Mouse (Mus musculus): Measurements from ENCODE around the gene Dph6. TPM values are rescaled to one million over a fixed set of nuclear protein-coding genes. Genes with fewer than 3 reads are reported as not detected.

The Dph6 gene
- polyA plus RNA-seq (2012; rRNA removed), result 15.0 and 16.7 TPM in 2 replicates

GRCm38 (mm10) chr2:114654365-114655239 lies at the start of gene Dph6:
Dph6 (minus strand) TSS chr2:114654964.
- DNase-seq (ENCODE audit: low read depth), result peak; percentile 95
- peak; percentile 86 for TF ChIP-seq POLR2A (IDR thresholded peaks at IDR 0.05; ENCODE audit: borderline replicate concordance, extremely low read depth, insufficient read depth, insufficient read length, poor library complexity, severe bottlenecking)
- no peak for TF ChIP-seq CTCF (IDR thresholded peaks at IDR 0.05; ENCODE audit: borderline replicate concordance, extremely low read depth, insufficient read depth, insufficient read length)

DNA sequence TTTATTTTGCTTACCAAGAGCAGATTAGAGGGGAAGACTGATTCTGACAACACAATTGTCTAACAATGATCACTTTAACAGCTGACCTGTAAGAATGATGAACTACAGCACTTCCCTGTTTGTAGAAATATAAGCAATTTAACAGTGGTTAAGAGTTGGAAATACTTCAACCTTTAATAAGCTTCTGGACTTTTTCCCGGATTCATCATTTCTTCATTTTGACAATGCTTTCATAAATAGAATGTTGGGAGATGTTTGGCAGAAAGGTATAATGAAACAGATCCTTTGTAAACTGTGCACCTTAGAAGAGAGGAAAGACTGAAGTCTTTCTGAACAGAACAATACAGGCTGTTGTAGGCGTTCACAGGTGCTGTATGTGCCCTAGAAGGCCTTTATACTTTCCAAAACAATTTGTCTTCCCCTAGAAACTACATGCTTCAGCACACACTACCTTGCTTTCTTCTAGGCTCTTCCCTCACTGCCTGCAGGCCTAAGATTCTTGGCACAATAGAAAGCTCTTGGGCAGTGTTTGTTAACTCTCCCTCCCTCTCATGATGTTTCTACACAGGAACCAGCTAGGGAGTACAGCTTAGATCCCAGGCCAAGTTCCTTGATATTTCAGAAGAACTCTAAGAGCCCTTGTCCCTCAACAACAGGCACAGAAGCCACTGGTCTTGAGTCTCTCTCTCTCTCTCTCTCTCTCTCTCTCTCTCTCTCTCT lies 46.4 kb upstream of the Dph6 start:
- TF ChIP-seq CTCF (IDR thresholded peaks at IDR 0.05; ENCODE audit: borderline replicate concordance, extremely low read depth, insufficient read depth, insufficient read length) (no peak), POLR2A (IDR thresholded peaks at IDR 0.05; ENCODE audit: borderline replicate concordance, extremely low read depth, insufficient read depth, insufficient read length, poor library complexity, severe bottlenecking) (no peak)
- no peak for DNase-seq (ENCODE audit: low read depth)

DNA sequence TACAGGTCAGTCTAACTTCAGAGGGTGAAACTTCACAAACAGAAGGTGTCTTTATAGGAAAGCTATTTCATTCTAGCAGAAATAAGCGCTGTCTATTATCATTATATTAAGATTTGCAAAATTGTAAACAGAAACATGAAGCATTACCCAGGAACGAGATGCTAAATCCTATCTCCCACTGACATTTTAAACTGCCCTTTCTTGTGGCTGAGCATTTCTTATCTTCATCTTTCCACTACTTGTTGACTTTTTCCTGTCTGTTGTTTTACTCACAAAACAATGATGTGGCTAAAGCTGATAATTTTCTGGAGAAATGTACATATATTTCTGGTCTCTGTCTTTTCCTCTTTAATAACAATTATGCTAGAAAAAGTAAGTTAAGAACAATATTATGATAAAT lies 36.8 kb upstream of the Dph6 start:
- TF ChIP-seq CTCF (IDR thresholded peaks at IDR 0.05; ENCODE audit: borderline replicate concordance, extremely low read depth, insufficient read depth, insufficient read length) (no peak), POLR2A (IDR thresholded peaks at IDR 0.05; ENCODE audit: borderline replicate concordance, extremely low read depth, insufficient read depth, insufficient read length, poor library complexity, severe bottlenecking) (no peak)
- DNase-seq (ENCODE audit: low read depth), result no peak

DNA sequence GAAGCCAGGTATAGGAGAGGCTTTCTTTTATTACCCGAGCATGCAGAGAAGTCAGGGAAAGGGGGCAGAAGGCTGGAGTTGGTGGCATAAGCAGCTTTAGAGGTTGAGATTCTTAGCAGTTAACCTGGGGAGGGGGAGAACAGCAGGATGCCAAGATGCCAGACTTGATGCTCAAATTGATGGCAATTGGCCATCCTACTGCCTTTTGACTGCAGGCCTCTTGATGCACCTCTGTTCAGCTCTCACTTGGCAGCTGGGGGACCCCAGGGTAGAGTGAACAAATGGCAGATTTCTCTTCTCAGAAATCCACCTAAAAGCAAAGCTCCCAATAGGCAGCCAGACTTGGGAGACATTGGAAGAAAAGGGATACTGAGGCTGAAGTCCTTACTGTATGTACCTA lies 32.7 kb upstream of the Dph6 start:
- DNase-seq (ENCODE audit: low read depth), result peak; percentile 78
- no peak for TF ChIP-seq POLR2A (IDR thresholded peaks at IDR 0.05; ENCODE audit: borderline replicate concordance, extremely low read depth, insufficient read depth, insufficient read length, poor library complexity, severe bottlenecking)
- TF ChIP-seq CTCF (IDR thresholded peaks at IDR 0.05; ENCODE audit: borderline replicate concordance, extremely low read depth, insufficient read depth, insufficient read length), result no peak

DNA sequence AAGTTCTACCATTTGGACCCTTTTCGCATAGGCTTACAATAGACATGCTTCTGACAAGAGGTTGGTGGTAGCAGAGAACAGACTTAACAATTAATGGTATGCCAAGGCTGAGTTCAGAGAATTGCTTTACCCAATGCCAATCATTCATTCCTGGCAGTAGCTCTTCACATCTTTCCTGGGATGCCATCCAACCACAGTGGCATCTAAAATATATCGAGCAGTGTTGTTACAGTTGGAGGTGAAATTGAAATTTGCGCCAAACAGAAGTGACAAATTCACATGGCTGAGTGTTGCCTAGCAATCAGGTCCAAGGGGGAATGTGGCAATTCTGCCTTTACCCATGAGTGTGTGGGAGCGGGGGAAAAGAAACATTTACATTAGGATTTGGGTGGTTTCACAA lies 32.3 kb upstream of the Dph6 start:
- peak; percentile 94 for DNase-seq (ENCODE audit: low read depth)
- TF ChIP-seq CTCF (IDR thresholded peaks at IDR 0.05; ENCODE audit: borderline replicate concordance, extremely low read depth, insufficient read depth, insufficient read length), result no peak
- no peak for TF ChIP-seq POLR2A (IDR thresholded peaks at IDR 0.05; ENCODE audit: borderline replicate concordance, extremely low read depth, insufficient read depth, insufficient read length, poor library complexity, severe bottlenecking)

DNA sequence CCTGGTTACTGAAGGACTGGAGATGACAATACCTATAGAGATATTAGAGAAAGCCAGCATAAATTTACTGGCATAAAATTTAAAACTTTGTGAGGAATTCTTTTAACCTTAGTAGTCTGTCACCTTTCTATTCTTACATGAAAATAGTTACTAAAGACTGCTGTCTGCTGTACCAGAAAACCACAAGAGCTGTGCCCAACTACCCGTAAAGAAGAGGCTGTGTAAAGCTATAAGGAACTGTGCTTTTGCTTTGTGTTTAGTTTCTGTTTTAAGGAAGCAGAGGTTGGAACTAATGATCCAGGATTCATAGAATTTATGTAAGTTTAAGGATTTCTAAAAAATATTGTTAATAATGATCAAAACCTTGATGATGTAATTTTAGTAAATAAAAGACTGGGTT lies 19.1 kb upstream of the Dph6 start:
- DNase-seq (ENCODE audit: low read depth), result no peak
- TF ChIP-seq POLR2A (IDR thresholded peaks at IDR 0.05; ENCODE audit: borderline replicate concordance, extremely low read depth, insufficient read depth, insufficient read length, poor library complexity, severe bottlenecking) (no peak), CTCF (IDR thresholded peaks at IDR 0.05; ENCODE audit: borderline replicate concordance, extremely low read depth, insufficient read depth, insufficient read length) (no peak)

- no peak for DNase-seq (ENCODE audit: low read depth)
- TF ChIP-seq POLR2A (IDR thresholded peaks at IDR 0.05; ENCODE audit: borderline replicate concordance, extremely low read depth, insufficient read depth, insufficient read length, poor library complexity, severe bottlenecking) (no peak), CTCF (IDR thresholded peaks at IDR 0.05; ENCODE audit: borderline replicate concordance, extremely low read depth, insufficient read depth, insufficient read length) (no peak)
Measured at GRCm38 (mm10) chr2:114670983-114671382, 16.2 kb upstream of the Dph6 start.

DNA sequence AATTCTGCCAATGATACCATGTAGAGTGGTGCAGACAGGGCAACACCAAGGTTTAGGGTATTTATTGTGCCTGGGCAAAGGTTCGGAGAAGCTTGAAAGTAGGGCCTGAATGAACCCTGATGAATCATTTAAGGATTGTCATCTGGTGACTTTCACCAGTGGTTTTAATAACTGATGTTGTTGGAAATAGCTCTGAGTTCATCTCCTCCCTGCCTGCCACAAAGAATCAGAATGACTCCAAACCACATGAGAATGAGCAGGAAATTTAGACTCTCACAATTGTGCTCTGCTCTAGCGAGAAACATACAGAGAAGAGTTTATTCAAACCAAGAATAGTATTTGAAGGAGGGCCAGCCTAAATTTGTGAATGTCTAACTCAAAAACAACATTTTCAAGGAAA lies 4.2 kb upstream of the Dph6 start:
- DNase-seq (ENCODE audit: low read depth), result no peak
- TF ChIP-seq CTCF (IDR thresholded peaks at IDR 0.05; ENCODE audit: borderline replicate concordance, extremely low read depth, insufficient read depth, insufficient read length) (no peak), POLR2A (IDR thresholded peaks at IDR 0.05; ENCODE audit: borderline replicate concordance, extremely low read depth, insufficient read depth, insufficient read length, poor library complexity, severe bottlenecking) (no peak)

DNA sequence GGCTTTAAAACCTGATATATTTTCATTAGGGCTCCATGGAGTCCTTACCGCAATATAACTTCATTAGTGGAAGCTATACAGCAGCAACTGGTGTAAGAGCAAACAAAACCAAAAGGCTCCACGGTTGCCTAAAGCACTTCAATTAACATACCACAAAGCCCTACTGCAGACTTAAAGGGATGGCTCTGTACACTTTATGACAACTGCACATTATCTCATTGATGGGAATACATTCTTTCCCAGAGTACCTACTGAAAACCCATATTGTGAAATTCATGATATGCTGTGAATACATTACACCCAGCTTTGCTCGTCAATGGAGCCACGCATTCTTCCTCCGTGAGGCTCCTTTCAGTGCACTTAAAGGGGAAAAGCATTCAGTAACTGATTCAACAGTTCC lies 8.5 kb downstream of the Dph6 start:
- peak; percentile 64 for DNase-seq (ENCODE audit: low read depth)
- TF ChIP-seq POLR2A (IDR thresholded peaks at IDR 0.05; ENCODE audit: borderline replicate concordance, extremely low read depth, insufficient read depth, insufficient read length, poor library complexity, severe bottlenecking) (no peak), CTCF (IDR thresholded peaks at IDR 0.05; ENCODE audit: borderline replicate concordance, extremely low read depth, insufficient read depth, insufficient read length) (no peak)

- no peak for TF ChIP-seq CTCF (IDR thresholded peaks at IDR 0.05; ENCODE audit: borderline replicate concordance, extremely low read depth, insufficient read depth, insufficient read length)
- no peak for TF ChIP-seq POLR2A (IDR thresholded peaks at IDR 0.05; ENCODE audit: borderline replicate concordance, extremely low read depth, insufficient read depth, insufficient read length, poor library complexity, severe bottlenecking)
- no peak for DNase-seq (ENCODE audit: low read depth)
Measured at GRCm38 (mm10) chr2:114643832-114644231, 10.9 kb downstream of the Dph6 start.

GRCm38 (mm10) chr2:114624683-114625082 lies 30.1 kb downstream of the Dph6 start:
- TF ChIP-seq POLR2A (IDR thresholded peaks at IDR 0.05; ENCODE audit: borderline replicate concordance, extremely low read depth, insufficient read depth, insufficient read length, poor library complexity, severe bottlenecking) (no peak), CTCF (IDR thresholded peaks at IDR 0.05; ENCODE audit: borderline replicate concordance, extremely low read depth, insufficient read depth, insufficient read length) (no peak)
- peak; percentile 48 for DNase-seq (ENCODE audit: low read depth)
